Mouse (Mus musculus) ovary, postnatal 36 days (tissue): ENCODE measurements at regions not wholly inside any gene's neighbourhood (a gene's known extent, or its start where the extent isn't known, plus 50 kb on each side); places are given as distances from the start of the nearest gene placed in this dataset.

Experiments
- DNase-seq: peaks from one replicate; pipeline ENCODE4 v3.0.0; 2022; ENCODE audit warnings: low spot score, mixed read lengths

- DNase-seq, result no peak
These were observed 169.4 kb upstream of the Prok2 start for GRCm38 (mm10) chr6:99895558-99895957.

GRCm38 (mm10) chr6:99893936-99894335, 167.7 kb upstream of the Prok2 start:
- no peak for DNase-seq

- DNase-seq, result no peak
These were observed 166.0 kb upstream of the Prok2 start for GRCm38 (mm10) chr6:99892204-99892603.

GRCm38 (mm10) chr6:99891790-99892189, 165.6 kb upstream of the Prok2 start:
- no peak for DNase-seq

- DNase-seq, result no peak
These were observed 164.6 kb upstream of the Prok2 start for GRCm38 (mm10) chr6:99890805-99891204.

- no peak for DNase-seq
These were observed 162.9 kb upstream of the Prok2 start for GRCm38 (mm10) chr6:99889055-99889454.

GRCm38 (mm10) chr6:99887904-99888303, 161.7 kb upstream of the Prok2 start:
- no peak for DNase-seq

- DNase-seq, result no peak
These were observed 158.6 kb upstream of the Prok2 start for GRCm38 (mm10) chr6:99884755-99885154.

GRCm38 (mm10) chr6:99884054-99884453, 157.9 kb upstream of the Prok2 start:
- no peak for DNase-seq

GRCm38 (mm10) chr6:99881606-99882005, 155.4 kb upstream of the Prok2 start:
- no peak for DNase-seq

GRCm38 (mm10) chr6:99874852-99875251, 148.7 kb upstream of the Prok2 start:
- DNase-seq, result no peak

GRCm38 (mm10) chr6:99874029-99874428, 147.8 kb upstream of the Prok2 start:
- DNase-seq, result no peak

GRCm38 (mm10) chr6:99866061-99866460, 139.9 kb upstream of the Prok2 start:
- DNase-seq, result no peak

- DNase-seq, result no peak
These were observed 138.8 kb upstream of the Prok2 start for GRCm38 (mm10) chr6:99864949-99865348.

GRCm38 (mm10) chr6:99863418-99863817, 137.2 kb upstream of the Prok2 start:
- no peak for DNase-seq

GRCm38 (mm10) chr6:99857411-99857810, 131.2 kb upstream of the Prok2 start:
- no peak for DNase-seq

- DNase-seq, result no peak
These were observed 127.5 kb upstream of the Prok2 start for GRCm38 (mm10) chr6:99853716-99854115.

GRCm38 (mm10) chr6:99850706-99851105, 124.5 kb upstream of the Prok2 start:
- no peak for DNase-seq

- no peak for DNase-seq
These were observed 119.3 kb upstream of the Prok2 start for GRCm38 (mm10) chr6:99845508-99845846.

GRCm38 (mm10) chr6:99844775-99845507, 118.7 kb upstream of the Prok2 start:
- DNase-seq, result no peak

- DNase-seq, result no peak
These were observed 117.3 kb upstream of the Prok2 start for GRCm38 (mm10) chr6:99843507-99843906.

GRCm38 (mm10) chr6:99842723-99843122, 116.5 kb upstream of the Prok2 start:
- no peak for DNase-seq

GRCm38 (mm10) chr6:99840823-99841222, 114.6 kb upstream of the Prok2 start:
- DNase-seq, result no peak

- DNase-seq, result peak; percentile 63
These were observed 107.1 kb upstream of the Prok2 start for GRCm38 (mm10) chr6:99833323-99833722.
